Mouse (Mus musculus): ENCODE results near the gene Lrp6.

DNA sequence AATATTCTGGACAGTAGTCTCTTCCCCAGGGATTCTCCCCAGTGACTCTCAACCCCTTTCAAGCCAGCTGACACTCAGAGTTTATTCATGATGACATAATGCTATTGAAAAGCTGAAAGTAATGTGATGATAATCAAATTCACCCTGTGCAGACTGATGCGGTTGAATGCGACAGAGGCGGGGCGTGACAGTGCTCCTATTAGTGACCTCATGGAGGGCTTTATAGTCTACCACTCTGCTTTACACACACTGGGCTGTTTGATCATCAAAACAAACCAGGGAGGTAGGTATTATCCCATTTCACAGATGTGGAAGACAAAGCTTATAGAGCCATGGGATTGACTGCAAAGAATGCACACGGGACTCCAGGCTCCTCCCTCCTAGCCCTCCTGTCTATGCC is 15.3 kb upstream of the Lrp6 start:
- no peak for TF ChIP-seq GATA1 (IDR thresholded peaks at IDR 0.05; ENCODE audit: low read length)
- TF ChIP-seq TAL1 (IDR thresholded peaks at IDR 0.05; ENCODE audit: low read length) = no peak

Measured in erythroblast, embryonic 14.5 days (primary cell).